Mouse (Mus musculus): ENCODE measurements at regions not wholly inside any gene's neighbourhood (a gene's known extent, or its start where the extent isn't known, plus 50 kb on each side); places are given as distances from the start of the nearest gene placed in this dataset.
"Not testable (repeated sequence)": the region's sequence is repeated elsewhere in the genome, so short reads cannot be mapped to it uniquely, and the experiment has no call there.

GRCm38 (mm10) chr8:39218716-39219115 is 1456.2 kb upstream of the Adam24 start:
- DNase-seq (ENCODE audit: low read depth), result no peak

DNA sequence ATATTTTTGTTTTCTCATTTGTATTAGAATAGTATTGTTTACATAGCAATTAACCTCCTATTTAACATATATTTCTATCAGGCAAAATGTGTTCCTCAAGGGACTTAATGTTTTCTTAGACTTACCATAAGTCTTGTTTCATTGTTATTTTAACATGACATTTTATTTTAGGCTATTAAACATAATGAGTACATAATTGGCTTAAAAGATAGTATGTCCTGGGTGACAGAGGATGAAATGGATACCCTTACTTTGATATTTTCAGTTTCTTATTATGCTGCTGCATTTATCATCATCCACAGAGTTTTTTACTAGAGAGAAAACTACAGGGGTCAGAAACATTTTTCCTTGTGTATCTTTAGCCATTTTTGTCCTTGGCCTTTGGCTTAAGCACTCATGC is 1447.6 kb upstream of the Adam24 start:
- no peak for DNase-seq (ENCODE audit: low read depth)

DNA sequence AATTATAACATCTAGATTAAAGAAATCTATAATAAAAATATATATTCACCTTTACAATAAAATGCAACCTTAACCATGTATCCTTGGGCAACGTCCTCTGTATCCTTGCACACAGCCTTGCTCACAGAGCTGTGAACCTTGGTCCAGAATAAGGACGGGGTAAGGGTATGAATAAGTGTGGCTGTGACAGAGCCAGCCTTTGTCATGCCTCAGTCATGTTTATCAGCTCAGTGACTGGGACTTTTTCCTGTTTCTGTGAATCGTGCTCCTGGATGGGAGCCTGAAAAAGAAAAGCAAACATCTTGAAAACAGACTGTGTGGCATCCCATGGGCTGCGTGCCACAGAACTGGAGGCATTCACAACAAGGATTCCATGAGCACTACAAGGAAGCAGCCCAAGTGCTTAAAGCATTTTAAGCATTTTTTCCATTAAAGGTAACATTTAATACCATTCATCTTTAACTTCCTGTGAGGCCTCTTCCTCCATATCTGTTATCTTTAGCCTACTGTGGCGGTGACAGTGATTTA is 1405.8 kb upstream of the Adam24 start:
- DNase-seq (ENCODE audit: low read depth), result no peak

- DNase-seq (ENCODE audit: low read depth), result peak; percentile 1
These were observed 1377.2 kb upstream of the Adam24 start for GRCm38 (mm10) chr8:39297548-39298306.

DNA sequence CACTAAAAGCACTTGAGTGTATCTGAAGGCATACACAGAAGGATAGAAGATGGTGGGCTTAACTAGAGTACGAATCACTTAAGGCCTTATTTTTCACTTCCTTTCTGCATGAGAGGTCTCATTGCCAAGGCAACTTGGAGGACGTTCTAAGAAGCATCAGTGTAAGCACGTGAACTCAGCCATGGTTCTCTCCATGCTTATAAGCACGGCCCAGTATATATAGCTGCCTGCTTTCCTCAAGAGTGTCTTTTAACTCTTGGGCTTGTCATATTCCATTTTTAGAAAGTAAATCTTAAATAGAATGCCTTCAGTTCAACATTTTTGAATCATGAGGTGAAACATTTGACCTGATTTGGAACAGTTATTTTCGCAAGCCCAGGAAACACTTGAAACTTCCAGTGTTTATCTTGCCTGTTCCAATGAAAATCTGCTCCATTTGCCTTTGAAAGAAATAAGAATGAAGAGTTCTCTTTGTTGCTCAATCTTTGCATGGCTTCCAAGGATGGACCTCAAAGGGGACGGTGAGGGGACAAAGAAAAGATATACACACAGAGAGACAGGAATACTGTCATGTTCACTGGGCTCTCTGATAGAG is 1371.0 kb upstream of the Adam24 start:
- no peak for DNase-seq (ENCODE audit: low read depth)

- no peak for DNase-seq (ENCODE audit: low read depth)
These were observed 1361.0 kb upstream of the Adam24 start for GRCm38 (mm10) chr8:39313854-39314253.

DNA sequence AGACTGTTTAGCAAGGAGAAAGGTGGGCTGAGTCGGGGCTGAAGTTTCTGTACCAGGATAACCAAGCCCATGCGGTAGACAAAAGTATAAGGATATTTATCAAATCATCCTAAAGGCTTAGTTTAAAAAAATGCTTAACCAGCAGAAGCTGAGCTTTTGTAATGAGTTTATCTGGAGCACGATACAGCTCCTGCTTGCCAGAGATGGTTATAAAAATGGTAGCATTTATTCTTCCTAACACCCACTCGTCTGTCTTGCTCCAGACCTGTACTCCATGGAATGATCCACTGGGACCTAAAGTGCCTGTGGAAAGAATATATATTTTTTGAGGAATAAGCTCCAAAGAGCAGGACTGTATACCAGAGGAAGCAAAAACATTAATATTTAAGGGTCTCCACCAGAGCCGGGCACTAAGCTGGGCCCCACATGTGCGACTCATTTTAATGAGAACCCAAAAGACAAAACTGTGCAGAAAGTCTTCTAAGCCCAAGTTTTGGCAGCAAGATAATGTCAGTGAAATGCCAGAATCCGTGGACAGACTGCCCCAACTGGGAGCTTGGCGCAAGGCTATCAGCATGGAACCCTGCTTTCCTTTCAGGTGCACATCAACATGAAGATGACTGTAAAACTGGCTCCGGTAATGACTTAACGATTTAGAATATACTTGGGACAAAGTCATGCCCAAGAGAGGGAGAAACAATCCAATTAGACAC is 1359.2 kb upstream of the Adam24 start:
- DNase-seq (ENCODE audit: low read depth), result no peak

GRCm38 (mm10) chr8:39316234-39316568 is 1358.7 kb upstream of the Adam24 start:
- no peak for DNase-seq (ENCODE audit: low read depth)

GRCm38 (mm10) chr8:39329378-39329777 is 1345.5 kb upstream of the Adam24 start:
- no peak for DNase-seq (ENCODE audit: low read depth)

DNA sequence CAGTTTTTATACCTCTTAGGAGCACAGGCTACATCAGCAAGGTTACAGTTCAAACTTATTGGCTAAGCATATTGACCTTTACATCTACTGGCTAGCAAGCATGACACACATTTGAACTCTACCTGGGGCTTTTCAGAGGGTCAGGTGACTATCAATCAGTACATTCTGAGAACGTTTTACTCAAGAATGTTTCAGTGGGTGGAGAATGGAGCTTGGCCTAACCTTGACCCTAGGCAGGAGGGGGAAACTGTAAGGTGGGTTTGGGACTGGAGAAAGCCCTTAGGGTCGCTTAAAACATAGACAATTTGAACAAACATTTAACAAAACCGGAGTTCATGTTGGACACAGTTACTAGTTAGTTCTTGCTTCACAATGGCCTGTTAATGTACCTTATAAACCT is 1330.1 kb upstream of the Adam24 start:
- DNase-seq (ENCODE audit: low read depth), result no peak

- DNase-seq (ENCODE audit: low read depth), result no peak
These were observed 1328.4 kb upstream of the Adam24 start for GRCm38 (mm10) chr8:39346471-39346870.

DNA sequence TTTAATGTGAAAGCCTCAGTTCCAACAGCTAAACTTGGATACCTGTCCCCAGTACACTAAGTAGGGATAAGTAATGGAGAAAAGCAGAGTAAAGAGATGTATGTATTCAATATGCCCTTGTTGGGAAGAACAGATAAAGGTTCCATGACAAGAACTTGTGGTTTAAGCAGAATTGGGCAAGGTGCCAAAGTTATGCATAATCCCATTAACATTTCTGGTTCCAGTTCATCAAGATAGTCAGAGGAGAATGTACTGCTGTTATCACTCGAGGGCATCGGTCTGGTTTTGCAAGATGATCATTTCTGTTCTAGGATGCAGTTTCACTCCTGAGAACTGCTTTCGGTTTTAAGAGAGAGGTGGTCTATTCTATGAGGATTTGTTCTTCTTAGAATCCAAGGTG is 1325.9 kb upstream of the Adam24 start:
- no peak for DNase-seq (ENCODE audit: low read depth)

DNA sequence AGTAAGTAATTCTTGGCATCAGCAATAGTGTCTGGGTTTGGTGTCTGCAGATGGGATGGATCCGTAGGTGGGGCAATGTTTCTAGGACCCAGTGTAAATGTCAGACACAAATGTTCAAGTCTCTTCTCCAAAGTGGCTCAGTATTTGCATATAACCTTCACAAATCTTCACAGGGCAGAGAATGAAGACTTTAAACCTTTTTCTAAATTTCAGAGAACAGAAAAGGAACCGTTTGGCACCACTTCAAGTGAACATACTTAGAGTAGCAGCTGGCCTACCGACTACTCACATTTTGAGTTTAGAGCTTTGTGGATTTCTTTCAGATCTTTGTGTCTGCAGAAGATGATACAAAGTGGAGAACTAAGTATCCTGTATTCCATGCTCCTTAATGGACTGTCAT is 1319.5 kb upstream of the Adam24 start:
- DNase-seq (ENCODE audit: low read depth), result no peak

GRCm38 (mm10) chr8:39357111-39357510 is 1317.8 kb upstream of the Adam24 start:
- no peak for DNase-seq (ENCODE audit: low read depth)

DNA sequence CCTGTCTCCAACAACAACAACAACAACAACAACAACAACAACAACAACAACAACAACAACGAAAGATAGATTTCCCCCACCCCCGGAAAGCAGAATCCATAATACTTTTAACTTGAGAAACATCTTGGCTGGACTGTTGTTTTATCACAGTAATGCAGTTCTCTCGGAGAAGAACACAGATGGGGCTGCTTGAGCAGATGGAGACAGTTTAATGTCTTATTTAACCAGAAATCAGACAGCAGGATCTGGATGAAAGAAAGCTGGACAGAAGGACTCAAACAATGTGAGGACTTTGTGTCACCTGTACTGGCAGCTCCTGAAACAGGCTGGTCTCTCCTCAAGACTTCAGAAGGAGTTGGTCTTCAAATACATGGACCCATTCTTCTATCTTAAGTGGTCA is 1317.0 kb upstream of the Adam24 start:
- no peak for DNase-seq (ENCODE audit: low read depth)

- not testable (repeated sequence) for DNase-seq (ENCODE audit: low read depth)
These were observed 1308.5 kb upstream of the Adam24 start for GRCm38 (mm10) chr8:39366346-39366745.
